Mouse (Mus musculus) lung, embryonic 14.5 days (tissue): ENCODE measurements at regions not wholly inside any gene's neighbourhood (a gene's known extent, or its start where the extent isn't known, plus 50 kb on each side); places are given as distances from the start of the nearest gene placed in this dataset.

ENCODE experiments used
- ATAC-seq: fragments of 200-750 bp; cut with Nextera tagmentation; 2 replicates; pipeline ENCODE4 v1.8.0; 2017; ENCODE audit warnings: mild to moderate bottlenecking, moderate TSS enrichment, moderate library complexity; ENCODE audit not compliant: insufficient read depth
- DNase-seq: peaks from one replicate; pipeline ENCODE4 v3.0.0-alpha.2; 2015
- H3K27ac ChIP-seq: fragments of 300-500 bp; sonication (generic); 2 replicates; pipeline ENCODE4 v1.5.1; 2014; ENCODE audit warnings: low read depth, mild to moderate bottlenecking, moderate library complexity
- H3K27me3 ChIP-seq: fragments of 300-500 bp; sonication (generic); 2 replicates; pipeline ENCODE4 v1.6.1; 2014; ENCODE audit warnings: low read length, control low read depth; ENCODE audit not compliant: insufficient read depth
- H3K36me3 ChIP-seq: fragments of 300-500 bp; sonication (generic); 2 replicates; pipeline ENCODE4 v1.6.1; 2014; ENCODE audit warnings: control low read depth; ENCODE audit not compliant: insufficient read depth
- H3K4me1 ChIP-seq: fragments of 300-500 bp; sonication (generic); 2 replicates; pipeline ENCODE4 v1.6.1; 2014; ENCODE audit warnings: antibody characterized with exemption, control low read depth; ENCODE audit not compliant: insufficient read depth
- H3K4me2 ChIP-seq: fragments of 300-500 bp; sonication (generic); 2 replicates; pipeline ENCODE4 v1.6.1; 2014; ENCODE audit warnings: mild to moderate bottlenecking
- H3K4me3 ChIP-seq: fragments of 300-500 bp; sonication (generic); 2 replicates; pipeline ENCODE4 v1.5.1; 2014; ENCODE audit warnings: low read depth, low read length
- H3K9ac ChIP-seq: fragments of 300-500 bp; sonication (generic); 2 replicates; pipeline ENCODE4 v1.6.1; 2014
- H3K9me3 ChIP-seq: fragments of 300-500 bp; sonication (generic); 2 replicates; pipeline ENCODE4 v1.6.1; 2016; ENCODE audit warnings: low read depth, low read length, control low read depth
- CTCF ChIP-seq: IDR thresholded peaks from 2 replicates; pipeline ENCODE4 v1.5.1; 2016; ENCODE audit warnings: antibody characterized with exemption, low read depth
- WGBS: fragments of 180-500 bp; shearing (Covaris S2); extraction: QIAGEN DNeasy Blood & Tissue Kit; methylation state at CpG from one replicate; pipeline ENCODE4 v1.1.7; 2014; 5-methylcytosine and 5-hydroxymethylcytosine counted together

- no peak overlapping the region for H3K9ac ChIP-seq
- H3K4me2 ChIP-seq: no peak overlapping the region
- H3K36me3 ChIP-seq: no peaks in the 10 kb centered on the region
- 42% methylated on average over 2 of the region's 2 CpGs for WGBS
- H3K4me1 ChIP-seq: no peaks in the 10 kb centered on the region
- no peak overlapping the region for H3K27ac ChIP-seq
- DNase-seq (peak; percentile 75), ATAC-seq (no peak)
- TF ChIP-seq CTCF: peak; percentile 59
- no peaks in the 10 kb centered on the region for H3K9me3 ChIP-seq
- H3K4me3 ChIP-seq: no peak overlapping the region
- no peaks in the 10 kb centered on the region for H3K27me3 ChIP-seq
These were observed 394.7 kb upstream of the Slitrk6 start for GRCm38 (mm10) chr14:111149653-111150052.

GRCm38 (mm10) chr14:111116600-111116999 lies 361.7 kb upstream of the Slitrk6 start:
- Histone ChIP-seq H3K27ac (no peak overlapping the region), H3K4me2 (no peak overlapping the region), H3K4me3 (no peak overlapping the region), H3K36me3 (no peaks in the 10 kb centered on the region), H3K9ac (no peak overlapping the region), H3K27me3 (no peaks in the 10 kb centered on the region), H3K9me3 (no peaks in the 10 kb centered on the region), H3K4me1 (no peaks in the 10 kb centered on the region)
- no peak for TF ChIP-seq CTCF
- DNase-seq (no peak), ATAC-seq (no peak)
- 80% methylated on average over 1 of the region's 1 CpGs for WGBS

- DNase-seq: no peak
- Histone ChIP-seq H3K27me3 (no peaks in the 10 kb centered on the region), H3K4me3 (no peak overlapping the region), H3K9me3 (no peaks in the 10 kb centered on the region), H3K4me1 (no peaks in the 10 kb centered on the region), H3K27ac (no peak overlapping the region), H3K9ac (no peak overlapping the region), H3K36me3 (no peaks in the 10 kb centered on the region), H3K4me2 (no peak overlapping the region)
- no peak for ATAC-seq
- peak; percentile 10; the same call in 1 of the 2 replicates for TF ChIP-seq CTCF
These were observed 348.6 kb upstream of the Slitrk6 start for GRCm38 (mm10) chr14:111103579-111103978.

GRCm38 (mm10) chr14:111100257-111100656 lies 345.3 kb upstream of the Slitrk6 start:
- WGBS: 83% methylated on average over 1 of the region's 1 CpGs

GRCm38 (mm10) chr14:111096229-111096628 lies 341.3 kb upstream of the Slitrk6 start:
- TF ChIP-seq CTCF: no peak
- Histone ChIP-seq H3K9ac (no peak overlapping the region), H3K9me3 (no peaks in the 10 kb centered on the region), H3K4me1 (no peaks in the 10 kb centered on the region), H3K4me3 (no peak overlapping the region), H3K36me3 (no peaks in the 10 kb centered on the region), H3K27ac (no peak overlapping the region), H3K4me2 (no peak overlapping the region), H3K27me3 (no peaks in the 10 kb centered on the region)
- no peak for ATAC-seq
- no peak for DNase-seq
- 91% methylated on average over 5 of the region's 5 CpGs for WGBS

More at GRCm38 (mm10) chr14:111100257-111100656, 345.3 kb upstream of the Slitrk6 start:
- ATAC-seq: no peak
- Histone ChIP-seq H3K4me3 (no peak overlapping the region), H3K9ac (no peak overlapping the region), H3K27me3 (no peaks in the 10 kb centered on the region), H3K4me2 (no peak overlapping the region), H3K9me3 (no peaks in the 10 kb centered on the region), H3K4me1 (no peaks in the 10 kb centered on the region), H3K36me3 (no peaks in the 10 kb centered on the region), H3K27ac (no peak overlapping the region)
- no peak for DNase-seq
- TF ChIP-seq CTCF: no peak

GRCm38 (mm10) chr14:111074517-111074916 lies 319.6 kb upstream of the Slitrk6 start:
- Histone ChIP-seq H3K4me3 (no peak overlapping the region), H3K9me3 (no peaks in the 10 kb centered on the region), H3K9ac (no peak overlapping the region), H3K27ac (no peak overlapping the region), H3K4me2 (no peak overlapping the region), H3K36me3 (no peaks in the 10 kb centered on the region), H3K27me3 (no peaks in the 10 kb centered on the region), H3K4me1 (no peaks in the 10 kb centered on the region)
- no peak for TF ChIP-seq CTCF
- ATAC-seq (no peak), DNase-seq (no peak)
- WGBS: 75% methylated on average over 5 of the region's 5 CpGs

- Histone ChIP-seq H3K4me2 (no peak overlapping the region), H3K9me3 (no peaks in the 10 kb centered on the region), H3K27me3 (no peaks in the 10 kb centered on the region), H3K9ac (no peak overlapping the region), H3K27ac (no peak overlapping the region), H3K36me3 (no peaks in the 10 kb centered on the region), H3K4me3 (no peak overlapping the region), H3K4me1 (no peaks in the 10 kb centered on the region)
- DNase-seq (peak; percentile 1), ATAC-seq (no peak)
- WGBS: 76% methylated on average over 4 of the region's 4 CpGs
- TF ChIP-seq CTCF: no peak
These were observed 318.6 kb upstream of the Slitrk6 start for GRCm38 (mm10) chr14:111073529-111073928.
